Mouse (Mus musculus): ENCODE measurements around the gene Skint9.
"Not testable (repeated sequence)": the region's sequence is repeated elsewhere in the genome, so short reads cannot be mapped to it uniquely, and the experiment has no call there.

The Skint9 gene

GRCm38 (mm10) chr4:112433885-112434284 lies at the start of gene Skint9:
Gene Skint9, minus strand, starts transcription at chr4:112433985.
- in situ Hi-C loops (cut with MboI, MseI): no loop called here

GRCm38 (mm10) chr4:112432685-112433084 lies 1.1 kb downstream of the Skint9 start:
- in situ Hi-C loops (cut with MboI, MseI): no loop called here

DNA sequence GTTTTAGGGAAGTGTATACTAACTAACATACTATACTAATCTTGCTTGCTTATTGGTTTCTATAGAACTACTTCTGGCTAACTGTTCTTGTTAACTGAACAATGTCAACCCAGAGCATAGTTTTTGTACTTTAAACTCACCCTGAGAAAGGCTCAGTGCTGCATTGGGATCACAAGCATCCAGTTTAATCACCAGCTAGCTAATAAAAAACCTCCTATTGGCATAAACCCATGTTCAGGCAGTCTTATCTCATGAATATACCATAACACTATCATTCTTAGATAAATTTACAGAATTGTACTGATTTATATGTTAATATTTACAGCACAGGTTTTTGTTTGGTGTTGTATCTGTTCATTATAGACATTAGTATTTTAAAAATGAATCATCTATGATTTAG lies 1.6 kb downstream of the Skint9 start:
- in situ Hi-C loops (cut with MboI, MseI): no loop called here

DNA sequence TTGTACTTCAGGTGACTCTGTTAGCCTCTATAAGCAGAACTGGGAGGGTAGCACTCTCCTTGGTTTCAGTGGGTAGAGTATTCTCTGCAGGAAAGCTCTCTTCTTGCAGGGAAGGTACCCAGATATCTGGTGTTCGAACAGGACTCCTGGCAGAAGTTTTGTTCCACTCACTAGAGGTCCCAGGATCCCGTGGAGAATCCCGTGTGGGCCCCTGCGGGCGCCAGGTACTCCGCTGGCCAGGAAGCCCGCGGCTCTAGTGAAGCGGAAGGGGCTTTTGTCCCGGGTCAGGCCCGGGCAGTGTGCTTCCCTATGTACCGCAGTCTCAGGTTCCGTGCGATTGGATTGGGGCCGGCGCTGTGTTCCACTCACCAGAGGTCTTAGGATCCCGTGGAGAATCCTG lies 84.7 kb downstream of the Skint9 start:
- in situ Hi-C loops (cut with MboI, MseI): not testable (repeated sequence)
